Mouse (Mus musculus) thymus, postnatal 25 days (tissue): ENCODE data around the gene Ankrd31.
A peak's percentile ranks its signal among the peaks of the same experiment; 100 is the strongest.
"Not testable (repeated sequence)": the region's sequence is repeated elsewhere in the genome, so short reads cannot be mapped to it uniquely, and the experiment has no call there.

Experiments
- DNase-seq: peaks from one replicate; pipeline ENCODE4 v3.0.0; 2022

Ankrd31 gene

GRCm38 (mm10) chr13:96859161-96859560 is 111.1 kb downstream of the Ankrd31 start:
- DNase-seq: no peak

- no peak for DNase-seq
Measured at GRCm38 (mm10) chr13:96870742-96871141, 122.7 kb downstream of the Ankrd31 start.

GRCm38 (mm10) chr13:96874071-96874470 is 126.0 kb downstream of the Ankrd31 start:
- no peak for DNase-seq

GRCm38 (mm10) chr13:96878220-96879057 is 130.4 kb downstream of the Ankrd31 start:
- no peak for DNase-seq

- no peak for DNase-seq
Measured at GRCm38 (mm10) chr13:96884534-96884933, 136.5 kb downstream of the Ankrd31 start.

GRCm38 (mm10) chr13:96889985-96890384 is 141.9 kb downstream of the Ankrd31 start:
- no peak for DNase-seq

GRCm38 (mm10) chr13:96895144-96895543 is 147.1 kb downstream of the Ankrd31 start:
- no peak for DNase-seq

GRCm38 (mm10) chr13:96906717-96907116 is 158.6 kb downstream of the Ankrd31 start:
- no peak for DNase-seq

- DNase-seq: no peak
Measured at GRCm38 (mm10) chr13:96911202-96911601, 163.1 kb downstream of the Ankrd31 start.

GRCm38 (mm10) chr13:96923134-96923533 is 175.1 kb downstream of the Ankrd31 start:
- not testable (repeated sequence) for DNase-seq

- DNase-seq: peak; percentile 44
Measured at GRCm38 (mm10) chr13:96923999-96924961, 176.2 kb downstream of the Ankrd31 start, which contains the start of gene Gcnt4. TSS of gene Gcnt4 (plus strand) at chr13:96924689.

GRCm38 (mm10) chr13:96924985-96925745 is 177.1 kb downstream of the Ankrd31 start:
- no peak for DNase-seq

GRCm38 (mm10) chr13:96925991-96926725 is 178.1 kb downstream of the Ankrd31 start:
- DNase-seq: no peak

GRCm38 (mm10) chr13:96927781-96928180 is 179.7 kb downstream of the Ankrd31 start:
- no peak for DNase-seq

- no peak for DNase-seq
Measured at GRCm38 (mm10) chr13:96928432-96929039, 180.5 kb downstream of the Ankrd31 start.

GRCm38 (mm10) chr13:96932745-96933144 is 184.7 kb downstream of the Ankrd31 start:
- no peak for DNase-seq

- no peak for DNase-seq
Measured at GRCm38 (mm10) chr13:96933367-96933766, 185.3 kb downstream of the Ankrd31 start.

GRCm38 (mm10) chr13:96936173-96936777 is 188.2 kb downstream of the Ankrd31 start:
- no peak for DNase-seq

GRCm38 (mm10) chr13:96937059-96937558 is 189.0 kb downstream of the Ankrd31 start:
- no peak for DNase-seq

- DNase-seq: no peak
Measured at GRCm38 (mm10) chr13:96939680-96940079, 191.6 kb downstream of the Ankrd31 start.

GRCm38 (mm10) chr13:96941481-96941880 is 193.4 kb downstream of the Ankrd31 start:
- not testable (repeated sequence) for DNase-seq
